Mouse (Mus musculus) embryo, embryonic 11 days (tissue): ENCODE measurements around the gene Ppm1h.

ENCODE experiments used
- DNase-seq: peaks from one replicate; pipeline ENCODE4 v3.0.0-alpha.2; 2015

The Ppm1h gene

DNA sequence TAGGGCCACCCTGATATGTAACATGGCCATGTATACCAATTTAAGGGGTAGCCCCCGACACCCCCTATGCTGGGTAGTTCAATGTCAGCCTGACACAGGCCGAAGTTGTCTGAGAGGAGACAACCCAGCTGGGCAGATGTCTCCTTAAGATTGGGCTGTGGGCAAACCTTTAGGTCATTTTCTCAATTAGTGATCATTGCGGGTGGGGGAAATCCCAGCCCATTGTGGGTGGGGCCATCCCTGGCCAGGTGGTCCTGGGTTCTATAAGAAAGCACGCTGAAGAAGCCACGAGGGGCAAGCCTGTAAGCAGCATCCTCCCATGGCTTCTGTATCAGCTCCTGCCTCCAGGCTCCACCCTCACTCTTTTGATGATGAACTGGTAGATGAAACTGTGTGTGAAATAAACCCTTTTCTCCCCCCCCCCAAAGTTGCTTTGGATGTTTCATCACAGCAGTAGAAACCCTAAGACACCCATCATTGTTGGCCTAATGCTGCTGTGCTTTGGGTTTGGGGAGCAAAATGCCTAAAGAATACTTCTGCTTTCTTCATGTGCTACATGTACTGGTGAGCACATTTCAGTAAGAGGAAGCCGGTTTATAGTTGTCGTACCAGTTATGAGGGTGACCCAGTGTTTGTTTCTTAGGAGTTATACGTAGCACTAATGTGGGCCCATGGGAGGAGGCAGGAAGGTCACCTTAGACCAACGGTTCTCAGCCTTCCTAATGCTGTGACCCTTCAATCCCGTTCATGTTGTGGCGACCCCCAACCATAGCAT lies 68.8 kb downstream of the Ppm1h start:
- no peak for DNase-seq

DNA sequence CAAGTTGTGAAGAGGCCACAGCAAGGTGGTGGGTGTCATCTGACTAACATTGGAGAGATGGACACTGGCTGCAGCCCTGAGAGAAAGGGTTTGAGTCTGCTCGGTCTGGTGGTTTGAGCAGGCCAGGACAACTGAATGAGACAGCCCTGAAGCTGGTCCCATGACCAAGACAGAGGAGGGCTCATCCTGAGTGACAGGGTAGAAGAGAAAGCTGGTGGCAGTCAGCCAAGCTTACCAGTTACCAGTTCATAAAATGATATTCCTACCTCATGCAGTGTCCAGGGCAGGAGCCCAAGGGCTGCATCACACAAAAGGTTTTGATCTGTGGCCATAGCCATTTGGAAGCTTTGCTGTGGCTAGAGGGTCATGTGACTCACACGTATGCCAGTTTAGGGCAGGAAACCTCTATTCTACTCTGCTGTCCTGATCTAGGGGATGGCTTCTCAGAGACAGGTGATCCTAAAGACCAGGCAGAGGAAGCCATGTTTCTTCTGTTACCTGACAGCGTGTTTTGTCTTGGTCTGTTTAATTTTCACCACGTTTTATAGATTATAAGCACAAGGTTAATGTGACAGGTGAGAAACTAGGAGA lies 69.9 kb downstream of the Ppm1h start:
- DNase-seq = no peak

DNA sequence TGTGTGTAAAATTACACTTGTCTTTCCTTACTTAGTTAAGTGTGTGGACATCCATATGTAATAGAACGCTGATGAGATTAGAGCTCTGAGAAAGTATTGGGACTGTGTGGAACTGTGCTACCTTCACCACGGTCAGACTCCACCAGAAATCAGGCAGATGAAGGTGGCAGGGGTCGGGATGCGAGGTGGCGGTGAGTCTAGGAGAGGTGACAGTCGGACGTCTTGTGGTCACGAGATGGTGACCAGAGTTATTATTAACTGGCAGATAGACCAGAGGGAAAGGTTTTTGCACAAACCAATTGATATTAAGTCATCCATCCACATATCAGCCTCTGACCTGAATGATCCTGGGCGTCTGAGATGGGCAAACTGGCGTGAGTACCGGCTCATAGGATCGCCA lies 70.5 kb downstream of the Ppm1h start:
- DNase-seq = no peak

DNA sequence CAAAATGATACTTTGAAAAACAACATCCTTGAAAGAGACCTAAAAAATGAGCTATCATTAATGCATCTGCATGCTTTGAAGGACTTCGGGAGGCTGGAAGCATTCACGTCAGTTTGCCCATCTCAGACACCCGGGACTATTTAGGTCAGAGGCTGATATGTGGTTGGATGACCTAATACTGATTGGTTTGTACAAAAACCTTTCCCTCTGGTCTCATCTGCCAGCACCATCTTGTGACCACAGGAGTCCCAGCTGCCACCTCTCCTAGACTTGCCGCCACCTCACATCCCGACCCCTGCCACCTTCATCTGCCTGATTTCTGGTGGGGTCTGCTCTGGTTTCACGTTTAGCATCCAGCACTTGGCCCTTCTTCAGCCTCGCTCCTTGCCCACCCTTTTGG lies 71.3 kb downstream of the Ppm1h start:
- DNase-seq = no peak

DNA sequence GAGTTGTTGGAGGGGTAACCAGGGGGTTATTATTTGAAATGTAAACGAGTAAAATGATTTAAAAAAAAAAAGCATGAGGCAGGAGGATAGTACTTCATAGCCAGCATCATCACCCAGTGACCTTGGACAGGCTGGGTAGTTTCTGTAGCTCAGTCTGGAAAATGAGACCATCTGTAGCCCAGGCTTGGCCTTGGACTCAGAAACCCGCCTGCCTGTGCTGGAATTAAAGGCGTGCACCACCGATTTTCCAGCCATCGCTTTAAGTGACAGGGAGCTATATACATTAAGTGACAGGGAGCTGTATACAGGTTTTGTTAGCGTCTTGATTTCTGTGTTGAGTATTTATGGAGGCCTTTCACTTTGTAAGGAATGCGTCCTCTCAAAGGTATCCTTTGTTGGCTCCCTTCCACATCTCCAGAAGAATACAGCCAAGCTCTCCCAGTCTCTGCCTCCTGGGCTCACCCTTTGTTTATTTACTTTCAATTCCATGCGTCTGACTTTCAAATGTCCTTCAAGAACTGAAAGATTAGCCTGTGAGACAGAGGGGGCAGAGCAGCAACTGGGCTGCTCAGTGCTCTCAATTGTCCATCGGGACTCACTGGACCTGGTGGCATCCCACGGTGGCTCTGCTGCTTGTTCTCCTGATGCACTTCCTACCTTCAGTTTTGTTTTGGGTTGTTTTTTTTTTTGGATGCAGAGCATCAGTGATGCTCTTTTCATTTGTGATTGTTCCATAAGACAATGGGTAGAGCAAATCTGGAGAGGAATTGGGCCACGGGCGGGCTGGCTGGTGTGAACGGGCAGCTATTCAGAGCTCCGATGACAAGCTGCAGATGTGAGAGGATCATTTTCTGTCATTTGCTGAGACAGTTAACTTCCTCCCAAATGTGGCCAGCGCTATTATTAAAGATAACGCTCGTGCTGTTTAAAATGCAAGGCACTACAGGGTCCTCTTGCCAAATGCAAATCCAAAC lies 74.7 kb downstream of the Ppm1h start:
- no peak for DNase-seq

DNA sequence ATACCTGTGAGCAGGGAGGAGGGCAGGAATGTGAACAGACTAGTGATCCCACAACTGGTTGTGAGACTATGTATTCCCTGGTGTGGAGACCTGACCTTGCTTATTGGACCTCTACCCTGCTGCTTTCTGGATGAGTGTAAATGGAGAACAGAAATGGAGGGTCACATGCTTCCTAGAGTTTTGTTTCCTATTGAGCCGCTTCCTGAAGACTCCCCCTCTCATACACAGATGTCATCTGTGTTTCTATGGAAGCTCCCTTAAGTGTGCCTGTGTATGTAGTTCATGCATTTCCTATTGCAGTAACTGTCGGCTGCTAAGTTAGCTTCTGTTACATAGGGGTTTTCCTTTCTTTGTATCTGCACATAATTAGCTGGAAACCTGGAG lies 75.4 kb downstream of the Ppm1h start:
- no peak for DNase-seq

DNA sequence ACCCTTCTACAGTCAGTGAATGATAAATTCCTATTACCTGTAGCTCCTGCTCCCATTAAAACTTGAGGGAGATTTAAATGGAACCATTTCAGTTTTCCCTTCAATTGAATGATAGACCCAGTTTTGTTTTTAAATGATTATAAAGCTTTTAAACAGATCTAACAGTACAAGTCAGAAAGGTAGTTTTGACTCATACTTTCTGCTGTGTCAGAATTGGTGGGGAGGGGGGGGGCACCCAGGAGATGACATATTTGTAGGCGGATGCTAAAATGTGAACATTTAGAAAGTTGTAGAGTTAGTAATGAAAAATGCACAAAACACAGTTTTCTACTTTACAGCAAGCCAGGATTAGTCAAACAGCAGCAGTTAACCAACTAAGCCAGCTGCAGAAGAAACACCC lies 76.4 kb downstream of the Ppm1h start:
- DNase-seq = no peak

DNA sequence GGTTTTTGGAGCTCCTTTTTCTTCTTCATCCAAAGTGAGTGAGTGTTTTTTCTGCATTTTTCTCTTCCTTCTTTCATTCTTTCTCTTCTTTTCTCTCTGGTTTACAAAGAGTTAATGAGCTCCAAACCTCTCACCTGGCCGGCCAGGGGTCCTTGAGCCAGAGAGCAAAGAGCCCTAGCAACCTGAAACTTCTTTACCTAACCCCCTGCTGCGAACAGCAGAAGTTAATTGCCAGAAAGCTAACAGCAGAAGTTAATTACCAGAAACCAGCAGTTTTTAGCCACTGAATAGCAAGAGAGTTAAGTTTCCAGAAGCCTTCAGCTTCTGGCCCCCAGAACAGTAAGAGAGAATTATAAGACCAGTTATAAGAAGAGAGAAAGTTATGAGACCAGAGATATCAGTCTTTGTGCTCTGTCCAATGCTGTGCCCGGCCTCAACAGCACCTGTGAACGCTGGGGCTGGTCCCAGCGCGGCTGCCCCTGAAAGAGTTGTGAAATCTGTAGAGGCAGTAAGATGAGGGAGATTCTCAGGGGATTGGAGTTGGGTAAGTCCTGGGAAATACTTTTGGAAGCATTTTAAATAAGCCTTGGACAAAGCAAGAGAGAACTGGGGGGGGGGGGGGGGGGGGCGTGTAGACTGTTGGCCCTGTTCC lies 78.4 kb downstream of the Ppm1h start:
- DNase-seq = peak; percentile 40

DNA sequence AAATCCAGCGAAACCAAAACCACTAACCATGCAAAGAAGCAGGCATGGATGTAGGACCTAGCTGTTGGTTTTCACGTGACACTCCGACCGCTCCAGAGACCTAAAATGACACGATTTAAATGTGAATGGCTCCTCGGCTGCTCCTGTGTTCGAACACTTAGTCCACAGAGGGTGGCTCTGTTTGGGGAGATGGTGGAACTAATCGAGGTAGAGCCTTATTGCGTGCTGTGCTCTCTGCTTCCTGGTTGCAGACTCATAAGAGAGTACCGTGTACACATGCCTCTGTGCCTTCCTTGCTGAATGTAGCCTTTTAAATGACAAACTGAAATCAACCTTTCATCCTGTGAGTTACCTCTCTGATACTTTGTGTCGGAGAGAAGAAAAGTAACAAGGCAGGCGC lies 79.2 kb downstream of the Ppm1h start:
- DNase-seq = no peak

DNA sequence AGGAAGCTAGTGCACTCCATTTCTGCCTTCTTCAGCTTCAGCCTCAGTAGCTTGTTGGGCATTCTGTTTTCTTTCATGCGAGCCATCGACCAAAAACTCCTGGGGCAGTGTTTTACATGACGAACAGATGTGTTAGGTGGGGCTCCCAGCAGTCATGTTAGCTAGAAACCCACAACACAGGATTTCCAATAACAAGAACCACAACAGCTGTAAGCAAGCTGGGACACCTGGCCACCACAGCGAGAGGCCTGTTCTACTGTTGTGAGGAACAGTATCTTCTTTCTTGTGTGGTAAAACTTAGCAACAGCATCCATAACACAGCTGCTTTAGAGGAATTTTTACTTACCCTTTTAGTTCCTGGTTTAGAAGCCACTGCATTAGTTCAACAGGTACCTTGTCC lies 79.8 kb downstream of the Ppm1h start:
- DNase-seq = no peak

DNA sequence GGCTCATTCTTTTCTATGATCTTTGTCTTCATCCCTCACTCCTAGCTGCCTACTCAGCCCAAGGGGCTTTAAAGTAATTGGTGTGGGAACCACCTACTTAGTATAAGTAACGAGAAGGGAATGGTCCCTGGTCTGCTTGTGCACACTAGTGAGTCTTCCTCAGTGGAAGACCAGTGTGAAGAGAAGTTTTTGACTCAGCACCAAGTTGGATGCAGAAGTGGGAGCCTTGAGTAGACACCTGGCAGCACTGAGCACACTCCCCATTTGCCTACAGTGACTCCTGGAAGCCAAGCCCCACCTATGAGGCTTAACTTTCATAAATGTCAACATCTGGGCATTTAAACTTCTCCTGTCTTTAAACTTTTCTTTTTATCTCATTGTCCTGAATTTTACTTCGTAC lies 81.2 kb downstream of the Ppm1h start:
- no peak for DNase-seq

DNA sequence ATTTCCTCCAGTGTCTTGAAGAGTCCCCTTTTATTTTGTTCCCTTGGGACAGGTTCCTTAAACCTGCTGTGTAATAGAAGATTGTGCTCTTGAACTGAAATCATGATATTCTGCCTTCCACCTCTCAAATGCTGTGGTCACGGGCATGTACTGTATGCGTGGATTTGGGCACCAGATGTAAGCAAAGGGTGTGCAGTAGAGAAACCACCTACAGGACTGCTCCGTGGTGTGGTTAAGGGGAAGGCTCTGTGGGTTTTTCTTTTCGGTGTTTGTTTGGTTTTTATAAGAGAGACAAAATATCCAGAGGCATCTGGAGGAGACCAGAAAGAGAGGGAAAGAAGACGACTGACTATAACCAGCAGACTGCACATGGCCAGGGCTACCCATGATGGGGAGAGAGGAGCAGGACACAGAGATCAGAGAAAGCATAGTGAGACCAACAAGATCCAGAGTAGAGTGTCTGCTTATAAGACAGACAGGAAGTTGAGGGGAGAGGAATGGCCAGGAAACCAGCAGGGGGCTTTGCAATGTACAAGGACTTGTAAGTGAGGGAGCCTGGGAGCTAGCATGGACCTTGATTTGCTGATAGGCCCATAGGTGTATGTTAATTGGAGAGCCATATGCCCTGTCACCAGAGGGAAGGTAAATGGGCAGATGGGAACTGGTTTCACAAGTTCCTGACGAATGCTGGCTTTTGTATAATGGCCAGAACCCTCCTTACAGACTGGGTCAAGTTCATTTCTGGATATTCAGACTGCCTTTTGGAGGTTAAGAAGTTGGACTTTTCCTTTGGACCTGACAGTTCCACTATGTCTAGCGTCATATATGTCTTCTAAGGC lies 82.1 kb downstream of the Ppm1h start:
- DNase-seq = no peak

DNA sequence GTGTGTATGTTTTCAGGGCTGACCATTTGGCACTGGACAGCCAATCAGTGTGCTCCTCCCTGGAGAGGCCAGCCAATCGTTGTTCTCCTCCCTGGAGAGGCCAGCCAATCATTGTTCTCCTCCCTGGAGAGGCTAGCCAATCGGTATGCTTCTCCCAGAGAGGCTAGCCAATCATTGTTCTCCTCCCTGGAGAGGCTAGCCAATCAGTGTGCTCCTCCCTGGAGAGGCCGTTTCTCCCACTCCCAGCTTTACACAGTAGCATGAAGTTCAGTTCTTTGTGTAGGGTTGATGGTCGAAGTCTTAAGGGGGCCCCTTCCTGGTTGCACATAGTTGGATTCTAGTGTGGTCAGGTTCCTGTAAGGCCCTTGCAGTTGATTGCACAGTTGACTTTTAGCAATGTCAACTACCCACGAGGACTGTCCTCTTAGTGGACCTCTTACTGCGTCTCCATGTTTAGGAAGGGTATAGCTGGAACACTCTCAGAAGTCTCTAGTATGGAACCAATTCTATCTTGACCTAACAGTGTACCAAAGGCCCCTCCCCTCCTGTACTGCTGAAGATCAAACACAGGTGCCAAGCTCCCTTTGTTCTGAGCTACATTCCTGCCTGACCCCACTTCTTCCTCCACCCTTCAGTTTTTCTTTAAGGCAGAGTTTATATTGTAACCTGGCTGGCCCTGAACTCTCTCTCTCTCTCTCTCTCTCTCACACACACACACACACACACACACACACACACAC lies 84.4 kb downstream of the Ppm1h start:
- DNase-seq = no peak

DNA sequence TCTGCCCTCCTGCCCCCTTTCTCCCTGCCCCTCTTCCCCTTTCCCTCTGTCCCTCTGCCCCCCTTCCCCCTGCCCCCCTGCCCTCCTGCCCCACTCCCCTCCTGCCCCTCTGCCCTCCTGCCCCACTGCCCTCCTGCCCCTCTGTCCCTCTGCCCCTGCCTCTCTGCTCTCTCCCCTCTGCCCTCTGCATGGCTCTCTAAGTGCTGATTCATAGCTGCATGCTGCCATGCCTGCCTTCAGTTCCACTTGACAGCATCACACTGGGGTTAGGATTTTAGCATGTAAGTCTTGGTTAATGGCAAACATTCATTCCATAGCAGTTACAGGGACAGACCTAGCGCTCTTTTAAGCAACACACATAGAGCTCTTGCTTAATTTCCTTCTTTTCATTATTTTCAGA lies 85.0 kb downstream of the Ppm1h start:
- no peak for DNase-seq

DNA sequence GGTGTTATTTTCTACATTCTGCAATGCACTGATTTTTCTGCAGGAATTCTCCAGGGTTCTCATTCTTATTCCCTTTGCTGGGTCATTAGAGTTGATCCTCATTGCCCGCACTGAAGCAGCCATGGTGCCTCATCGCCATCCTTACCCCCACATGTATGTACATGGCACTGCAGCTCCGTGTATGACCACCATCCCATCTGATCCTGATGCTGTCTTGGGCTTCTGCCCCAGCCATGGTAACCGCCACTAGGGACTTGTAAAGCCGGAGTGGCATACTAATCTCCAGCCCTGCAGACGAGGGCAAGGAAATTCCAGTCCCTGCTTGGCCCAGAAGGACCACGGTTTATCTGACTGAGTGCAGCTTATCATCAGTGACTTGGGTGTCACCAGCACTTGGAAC lies 86.1 kb downstream of the Ppm1h start:
- DNase-seq = no peak

DNA sequence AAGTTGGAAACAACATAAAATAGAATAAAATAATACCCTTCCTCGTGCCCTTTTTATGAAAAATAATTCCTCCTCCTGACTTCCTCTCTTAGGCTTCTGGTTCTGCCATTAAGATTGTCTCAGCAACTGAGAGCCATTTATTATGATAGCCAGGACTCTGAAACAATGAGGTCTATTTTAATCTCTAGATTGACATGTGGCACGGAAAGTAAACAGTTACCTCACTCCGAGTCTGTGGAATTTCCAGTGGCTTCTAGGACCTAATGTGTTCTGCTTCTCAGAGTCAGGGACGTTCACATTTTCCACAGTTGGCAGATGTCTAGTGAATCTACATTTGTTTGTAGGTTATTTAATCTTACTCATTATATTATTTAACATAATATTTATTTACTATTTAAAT lies 87.0 kb downstream of the Ppm1h start:
- DNase-seq = no peak

DNA sequence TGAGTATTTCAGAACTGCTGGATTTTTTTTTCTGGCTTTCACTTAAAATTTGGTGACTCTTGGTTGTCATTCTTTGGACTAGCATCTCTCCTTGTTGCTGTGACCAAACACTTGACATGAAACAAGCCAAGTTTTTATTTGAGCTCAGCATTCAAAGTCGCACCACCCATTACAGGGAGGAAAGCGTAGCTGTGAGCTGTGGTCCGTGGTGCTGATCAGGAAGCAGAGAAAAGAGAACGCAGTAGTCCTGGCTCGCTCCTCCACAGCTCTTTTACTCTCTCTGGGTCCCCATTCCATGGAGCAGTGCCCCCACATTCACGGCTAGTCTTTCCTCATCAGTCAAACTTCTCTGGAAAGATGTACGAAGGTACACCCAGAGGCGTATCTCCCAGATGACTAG lies 87.4 kb downstream of the Ppm1h start:
- DNase-seq = peak; percentile 34

DNA sequence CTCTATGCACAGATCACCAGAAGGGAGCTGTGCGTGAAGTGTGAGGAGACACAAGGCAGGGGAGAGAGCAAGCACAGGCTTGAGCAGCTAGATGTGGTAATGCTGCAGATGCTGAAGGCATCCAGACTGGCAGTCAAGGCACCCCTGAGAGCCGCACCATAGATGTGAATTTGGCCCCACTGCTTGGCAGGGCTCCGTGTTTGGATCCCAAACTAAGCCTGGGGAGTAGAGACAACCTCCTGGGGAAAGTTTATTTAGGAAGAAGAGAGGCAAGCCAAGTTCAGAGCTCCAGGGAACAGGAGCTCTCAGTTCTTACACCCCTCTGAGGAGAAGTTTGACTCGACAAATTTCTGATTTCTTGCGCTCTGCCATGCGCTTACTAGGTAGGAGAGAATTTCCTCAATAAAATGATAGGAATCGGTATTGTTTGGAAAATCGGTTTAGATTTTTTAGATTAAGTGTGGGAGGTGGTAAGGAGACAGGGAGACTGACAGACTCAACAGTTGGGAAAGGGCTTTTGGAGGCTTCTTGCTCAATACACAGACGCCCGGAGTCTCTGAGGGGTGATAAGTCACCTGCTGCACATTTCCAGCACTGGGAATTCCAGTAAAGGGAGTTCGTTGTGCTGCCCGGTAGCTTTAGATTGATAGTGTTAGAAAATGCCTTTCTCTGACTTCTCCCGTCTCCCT lies 89.8 kb downstream of the Ppm1h start:
- DNase-seq = no peak

DNA sequence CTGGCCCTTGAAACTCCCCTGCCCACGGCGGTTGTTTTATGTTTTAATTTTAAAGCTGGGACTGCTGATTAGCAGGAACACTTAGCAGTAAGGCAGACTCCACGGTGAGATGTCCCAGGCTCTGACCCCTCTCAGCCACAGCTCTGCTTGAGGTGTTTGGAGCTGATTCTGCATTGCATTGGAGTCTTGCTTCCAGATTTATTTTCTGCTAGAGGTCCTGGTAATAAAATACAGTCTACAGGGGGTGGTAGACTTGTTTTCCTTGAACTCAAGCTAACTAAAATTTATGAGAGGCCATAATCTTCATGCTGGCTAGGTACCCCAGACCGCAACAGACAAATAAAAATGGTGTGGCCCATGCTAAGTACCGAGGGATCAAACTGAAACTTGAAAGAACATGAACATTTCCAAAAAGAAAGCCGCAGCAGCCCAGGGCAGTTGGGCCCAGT lies 90.4 kb downstream of the Ppm1h start:
- no peak for DNase-seq

DNA sequence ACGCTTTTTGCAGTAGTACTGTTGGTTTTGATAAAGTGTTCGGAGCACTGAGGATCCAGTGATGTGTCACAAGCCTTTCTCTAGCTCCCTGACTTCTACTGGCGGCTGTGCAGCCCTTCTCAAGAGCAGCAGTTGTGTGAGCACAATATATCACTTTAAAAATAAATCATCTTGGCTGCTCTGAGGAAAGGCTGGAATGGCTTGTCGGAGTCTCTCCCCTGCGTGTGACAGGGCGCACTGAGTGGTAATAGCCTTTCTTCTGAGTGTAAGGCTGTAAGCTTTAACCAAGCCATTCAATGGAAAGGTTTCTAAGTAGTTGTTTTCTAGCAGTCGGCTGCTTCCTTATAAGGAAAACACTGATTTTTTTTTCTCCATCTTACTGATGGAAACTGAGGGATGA lies 91.8 kb downstream of the Ppm1h start:
- no peak for DNase-seq

DNA sequence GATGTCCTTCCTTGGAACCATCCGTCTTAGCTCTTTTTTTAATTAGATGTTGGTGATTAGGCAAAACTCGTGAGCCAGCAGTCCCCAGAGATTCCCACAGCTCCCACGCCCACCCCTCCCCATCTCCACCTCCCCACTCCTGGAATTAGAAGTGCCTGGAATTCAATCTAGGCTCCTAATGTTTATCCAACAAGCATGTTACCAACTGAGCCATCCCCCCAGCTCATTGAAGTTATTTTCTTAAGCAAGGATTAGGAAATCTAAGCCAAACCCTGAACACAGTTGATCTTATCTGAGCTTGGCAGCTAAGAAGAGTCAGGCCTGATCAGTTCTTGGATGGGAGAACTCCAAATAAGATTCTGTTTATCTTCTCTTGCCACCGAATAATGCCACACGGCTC lies 92.4 kb downstream of the Ppm1h start:
- DNase-seq = no peak
